Mouse (Mus musculus): ENCODE measurements around the gene Rbms3. TPM values are rescaled to one million over a fixed set of nuclear protein-coding genes. Genes with fewer than 3 reads are reported as not detected.

Gene Rbms3
- total and polyA plus RNA-seq, 3 experiments, result not detected

- dilution Hi-C loops (cut with MboI; ENCODE audit: extremely low pct_ligation_motif_present, extremely low pct_unique_long_range_greater_than_20kb, low sequenced_read_pairs) (no loop called here), in situ Hi-C loops (cut with MboI; ENCODE audit: low pct_ligation_motif_present, low pct_unique_long_range_greater_than_20kb, low sequenced_read_pairs) (no loop called here)
- no peaks in the 10 kb centered on the region for H3K36me3 ChIP-seq (replicated peaks in 1 of 2; ENCODE audit: control insufficient read depth in 1 of 2, insufficient read depth in 1 of 2, low read length in 1 of 2)
- DNase-seq (ENCODE audit: extremely low read depth), result no peak
- H3K9me3 ChIP-seq (replicated peaks; ENCODE audit: low read length), result no peaks in the 10 kb centered on the region
- H3K9ac ChIP-seq (ENCODE audit: insufficient read depth, low read depth), result no peak overlapping the region
- H3K4me1 ChIP-seq (ENCODE audit: control insufficient read depth in 1 of 2, insufficient read depth in 2 of 2), result no peaks in the 10 kb centered on the region
- no peak overlapping the region for H3K4me3 ChIP-seq (replicated peaks in 1 of 3; ENCODE audit: low read depth in 2 of 3, low read length in 2 of 3, poor library complexity in 1 of 3)
- TF ChIP-seq ZMIZ1 (IDR thresholded peaks at IDR 0.05; ENCODE audit: low read depth, low read length) (no peak), IRF4 (IDR thresholded peaks at IDR 0.05; ENCODE audit: low read depth, low read length) (no peak), JUN (IDR thresholded peaks at IDR 0.05; ENCODE audit: insufficient read depth, low read depth, low read length) (no peak), JUND (conservative IDR thresholded peaks at IDR 0.05; ENCODE audit: low read depth, low read length) (no peak), ZNF384 (IDR thresholded peaks at IDR 0.05; ENCODE audit: low read depth, low read length) (no peak), BHLHE40 (IDR thresholded peaks at IDR 0.05; ENCODE audit: low read depth, low read length) (no peak), HCFC1 (IDR thresholded peaks at IDR 0.05; ENCODE audit: low read depth, low read length) (no peak), KAT2A (IDR thresholded peaks at IDR 0.05; ENCODE audit: insufficient replicate concordance, low read length) (no peak), POLR2AphosphoS2 (IDR thresholded peaks at IDR 0.05; ENCODE audit: low read depth, low read length) (no peak), NELFE (IDR thresholded peaks at IDR 0.05; ENCODE audit: low read depth, low read length) (no peak), MYC (IDR thresholded peaks at IDR 0.05; ENCODE audit: low read depth, low read length) (no peak)
- H3K27ac ChIP-seq (ENCODE audit: insufficient read depth, low read depth), result no peak overlapping the region
- H3K27me3 ChIP-seq (replicated peaks), result peaks cover 2% of the 10 kb centered on the region
- H3K79me2 ChIP-seq (replicated peaks; ENCODE audit: control insufficient read depth, extremely low read depth, insufficient read depth, poor library complexity, severe bottlenecking), result no peaks in the 10 kb centered on the region
- H3K4me2 ChIP-seq (ENCODE audit: insufficient read depth, low read depth, poor library complexity, severe bottlenecking), result no peak overlapping the region
These were observed 1105.3 kb downstream of the Rbms3 start for GRCm38 (mm10) chr9:116524386-116524785.
